Mouse (Mus musculus) urinary bladder, postnatal 25 days (tissue): ENCODE data around the gene Vsig1.

Experiments used
- DNase-seq: peaks from one replicate; pipeline ENCODE4 v3.0.0; 2022; ENCODE audit warnings: low spot score

Gene Vsig1

DNA sequence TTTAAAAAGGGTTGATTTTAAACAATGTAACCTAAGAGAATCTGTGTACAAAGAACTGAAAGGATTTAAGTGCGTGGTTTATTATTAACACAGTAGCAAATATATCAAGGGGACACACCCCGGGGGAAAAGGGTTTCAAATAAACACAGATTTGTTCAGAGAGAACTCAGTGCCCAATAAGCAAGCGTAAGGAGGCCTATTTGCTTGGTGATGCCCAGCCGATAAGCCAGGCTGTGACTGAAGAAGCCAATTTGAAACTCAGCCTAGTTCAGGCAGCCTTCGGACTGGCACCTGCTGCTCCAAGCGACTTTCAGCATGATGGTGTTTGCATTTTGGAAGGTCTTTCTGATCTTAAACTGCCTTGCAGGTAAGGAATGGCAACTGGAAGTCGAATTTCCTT is at the start of gene Vsig1:
Vsig1 (plus strand) TSS at position 249 of the 400 bp plus-strand sequence.
- DNase-seq, result no peak

DNA sequence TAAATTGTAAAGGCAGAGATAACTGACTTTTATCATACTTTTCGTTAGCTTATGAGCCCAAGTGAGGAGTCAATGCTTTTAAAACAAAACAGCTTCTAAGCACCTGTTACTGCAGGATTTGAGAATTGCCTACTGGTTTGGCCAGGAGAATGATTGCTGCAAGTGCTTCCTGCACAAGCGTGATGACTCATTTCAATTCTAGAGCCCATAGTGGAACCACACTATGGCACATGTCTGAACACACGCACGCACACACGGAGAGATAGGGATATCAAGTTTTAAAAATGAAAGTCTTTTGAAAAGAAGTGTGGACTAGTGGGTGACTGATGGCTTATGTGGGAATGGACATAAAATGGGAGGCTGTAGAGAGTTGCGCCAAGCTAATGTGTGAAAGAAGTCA is 44.6 kb upstream of the Vsig1 start:
- no peak for DNase-seq

DNA sequence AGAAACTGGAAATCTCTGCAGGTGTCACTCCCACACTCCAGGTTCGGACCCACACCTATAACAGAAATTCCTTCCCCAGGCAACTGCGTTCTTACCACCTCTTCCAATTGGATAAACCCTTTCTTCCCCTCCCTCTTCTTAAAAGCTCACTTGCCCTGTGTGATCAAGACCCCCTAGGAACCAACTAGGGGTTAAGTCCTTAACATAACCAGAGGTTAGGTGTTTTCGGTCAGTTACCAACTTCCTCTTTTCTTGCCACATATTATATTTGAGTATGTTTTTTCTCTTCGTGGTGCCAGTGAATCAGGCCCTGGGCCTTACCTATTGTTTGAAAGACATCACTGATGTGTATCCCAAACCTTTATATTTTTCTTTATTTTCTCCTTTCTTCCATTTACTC is 44.0 kb upstream of the Vsig1 start:
- no peak for DNase-seq

DNA sequence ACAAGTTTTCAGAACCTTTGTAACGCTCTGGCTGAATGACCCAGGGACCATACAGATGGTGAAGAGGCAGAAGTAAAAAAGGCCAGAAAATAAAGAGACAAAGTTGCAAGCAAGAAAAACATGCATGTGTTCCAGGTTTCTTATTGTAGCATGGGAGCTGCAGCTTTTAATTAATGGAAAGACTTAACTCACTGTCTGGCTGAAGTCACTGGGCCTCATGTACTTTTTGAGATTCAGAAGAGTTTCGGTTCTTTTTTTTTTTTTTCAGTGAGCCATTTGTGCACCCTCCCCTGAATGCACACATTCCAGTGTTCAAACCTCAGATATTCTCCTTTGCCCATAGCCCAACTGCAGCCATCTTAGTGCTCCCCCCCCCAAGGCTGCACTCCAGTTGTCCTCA is 20.2 kb upstream of the Vsig1 start:
- no peak for DNase-seq

DNA sequence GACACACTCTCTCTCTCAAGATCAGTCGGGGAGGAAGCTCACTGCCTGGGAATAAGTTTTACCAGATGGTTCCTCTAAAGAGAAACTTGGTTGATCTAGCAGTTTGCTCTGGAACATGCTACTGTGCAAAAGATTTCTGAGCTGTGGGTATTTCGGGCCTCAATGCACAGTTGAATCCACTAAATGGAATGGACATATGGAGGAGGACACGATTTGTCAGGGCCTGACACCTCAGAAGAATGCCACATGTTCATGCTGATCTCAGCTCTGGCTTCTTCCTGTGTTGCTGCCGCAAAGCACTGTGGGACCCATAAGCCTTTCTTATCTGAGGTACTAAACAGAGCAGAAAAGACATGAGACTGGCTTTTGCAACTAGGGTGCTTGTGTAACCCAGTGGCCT is 15.6 kb upstream of the Vsig1 start:
- DNase-seq, result no peak

DNA sequence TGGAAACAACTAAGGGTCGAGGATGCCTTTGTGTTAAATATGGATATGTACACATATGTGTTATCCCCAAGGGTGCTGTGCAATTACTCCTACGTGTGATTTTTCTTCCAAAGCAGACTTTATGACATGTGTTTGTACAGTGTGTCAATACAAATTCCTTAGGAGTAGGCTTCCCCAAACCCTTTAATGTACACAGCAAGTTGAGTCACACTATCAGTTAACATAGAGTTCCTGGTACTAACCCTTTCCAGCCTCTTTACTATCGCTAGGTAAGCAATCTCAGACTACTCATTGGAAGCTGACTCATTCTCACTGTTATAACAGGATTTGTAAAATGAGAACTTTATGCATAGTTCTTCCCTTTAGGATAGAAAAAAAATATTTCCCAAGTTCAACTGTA is 3.9 kb upstream of the Vsig1 start:
- DNase-seq, result no peak

DNA sequence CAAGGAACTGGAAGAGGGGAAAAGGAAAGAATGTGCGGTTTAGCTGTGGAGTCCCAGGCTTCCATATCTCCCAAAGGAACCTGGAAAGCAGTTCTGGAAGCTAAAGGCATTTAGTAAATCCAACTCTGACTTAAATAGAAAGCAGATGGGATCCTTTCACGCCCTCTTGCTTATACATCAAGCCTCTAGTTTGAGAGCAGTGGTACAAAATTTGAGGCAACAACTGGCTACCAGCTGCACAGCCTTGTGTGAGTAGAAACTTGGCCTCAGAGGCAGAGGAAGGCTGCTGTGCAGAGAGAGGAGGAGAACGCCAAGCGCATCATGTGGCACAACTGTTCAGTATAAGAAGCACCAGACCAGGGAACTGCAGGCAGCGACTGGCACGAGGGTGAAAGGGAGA is 13.9 kb downstream of the Vsig1 start:
- no peak for DNase-seq

DNA sequence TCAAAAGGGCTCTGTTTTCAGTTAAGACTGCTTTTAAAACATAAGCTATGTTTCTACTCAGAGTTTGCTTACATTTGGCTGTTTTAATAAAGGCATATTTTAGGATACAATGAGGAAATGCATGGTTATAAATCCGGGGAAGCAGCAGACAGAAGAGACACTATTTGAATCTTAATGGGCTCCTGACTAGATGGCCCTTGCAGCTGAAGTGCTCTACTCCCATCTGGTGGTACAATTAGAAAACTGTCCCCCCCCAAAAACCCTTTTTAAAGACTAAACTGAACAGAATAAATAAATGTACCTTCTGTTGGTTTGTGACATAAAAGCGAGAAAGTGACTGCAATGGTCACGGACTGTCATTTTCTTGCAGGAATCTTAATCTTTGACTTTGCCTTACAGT is 24.7 kb downstream of the Vsig1 start:
- no peak for DNase-seq

DNA sequence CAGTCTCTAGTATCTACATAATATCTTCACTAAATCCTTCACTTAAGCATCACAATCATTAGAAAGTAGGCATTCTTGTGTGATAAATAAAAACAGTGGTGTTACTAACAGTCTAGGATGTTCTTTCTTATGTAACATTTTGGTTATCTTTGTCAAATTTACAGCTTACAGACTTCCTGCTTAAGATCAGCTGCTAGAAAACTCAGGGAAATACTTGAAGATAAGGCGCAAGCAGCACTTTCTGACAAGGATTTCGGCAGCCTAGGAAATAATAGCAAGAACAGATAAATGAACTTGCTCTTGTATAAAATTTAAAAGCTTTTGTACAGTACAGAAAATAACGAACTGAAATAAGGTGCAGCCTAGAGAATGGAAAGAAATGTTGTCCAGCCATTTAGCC is 25.9 kb downstream of the Vsig1 start:
- DNase-seq, result no peak

DNA sequence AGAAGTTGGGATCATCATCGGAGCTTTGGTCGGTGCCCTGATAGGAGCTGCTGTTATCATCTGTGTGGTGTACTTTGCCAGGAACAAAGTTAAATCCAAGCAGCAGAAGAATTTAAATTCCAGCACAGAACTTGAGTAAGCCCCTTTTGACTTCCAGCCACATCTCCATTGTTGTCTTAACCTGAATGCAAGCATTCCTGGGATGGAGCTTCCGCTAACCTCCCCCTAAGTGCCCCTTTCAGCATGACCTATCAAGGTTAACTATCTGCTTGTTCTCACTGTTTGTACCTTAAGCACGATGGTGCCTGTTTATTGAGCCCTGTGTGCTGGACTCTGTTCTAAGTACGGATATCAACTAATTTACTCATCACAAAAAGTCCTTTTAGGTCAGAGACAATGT is 28.9 kb downstream of the Vsig1 start:
- DNase-seq, result no peak

DNA sequence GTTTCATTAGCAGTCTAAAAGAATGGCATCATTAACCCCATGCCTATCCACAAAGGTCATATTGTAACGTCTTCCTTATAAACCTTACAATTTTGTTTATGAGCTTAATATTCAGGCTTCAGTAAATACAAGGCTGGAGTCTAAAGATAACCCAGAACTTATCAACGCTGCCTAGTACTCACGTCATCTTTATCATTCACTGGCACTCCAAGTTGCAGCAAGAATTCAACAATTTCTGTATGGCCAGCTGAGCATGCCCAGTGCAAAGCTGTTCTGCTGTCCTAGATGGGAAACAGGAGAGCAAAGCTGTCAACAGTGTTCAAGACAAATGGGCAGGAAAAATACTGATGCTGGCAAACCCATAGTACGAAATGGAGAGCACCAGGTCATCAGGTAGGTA is 46.2 kb downstream of the Vsig1 start:
- no peak for DNase-seq

DNA sequence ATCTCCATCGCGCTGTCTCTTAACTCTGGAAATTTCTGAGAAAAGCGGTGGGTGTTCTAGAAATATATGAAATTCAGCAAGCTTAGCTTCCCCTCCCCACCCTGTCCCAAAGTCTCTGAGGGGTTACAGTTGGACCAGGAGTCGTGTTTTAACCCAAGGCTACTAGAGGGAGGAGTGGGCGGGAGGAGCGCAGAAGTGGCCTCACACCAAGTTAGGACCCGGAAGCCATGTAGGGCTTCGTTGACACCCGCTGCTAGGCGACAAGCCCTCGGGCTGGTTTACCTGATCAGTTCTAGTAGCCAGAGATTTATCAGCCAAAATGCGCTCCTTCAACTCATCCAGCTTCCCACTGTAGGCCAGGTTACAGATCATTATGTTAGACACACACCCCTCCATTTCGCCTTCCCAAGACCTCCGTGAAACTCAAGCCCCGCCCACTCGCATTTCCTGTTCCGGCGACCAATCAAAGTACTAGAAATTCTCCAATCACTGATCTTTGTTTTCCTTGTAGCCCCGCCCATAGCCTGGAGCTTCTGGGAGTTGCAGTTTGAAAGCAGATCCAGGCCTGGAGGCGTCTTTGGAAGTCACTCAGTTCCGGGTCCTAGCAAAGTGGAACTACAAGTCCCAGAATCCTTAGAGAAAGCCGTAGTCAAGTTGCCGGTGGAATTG is 49.0 kb downstream of the Vsig1 start, which contains the start of the genes Psmd10 and Atg4a:
Psmd10 (minus strand) TSS at position 457 of the 669 bp plus-strand sequence.
Atg4a (plus strand) TSS at position 636 of the 669 bp plus-strand sequence.
- DNase-seq, result peak; percentile 72

DNA sequence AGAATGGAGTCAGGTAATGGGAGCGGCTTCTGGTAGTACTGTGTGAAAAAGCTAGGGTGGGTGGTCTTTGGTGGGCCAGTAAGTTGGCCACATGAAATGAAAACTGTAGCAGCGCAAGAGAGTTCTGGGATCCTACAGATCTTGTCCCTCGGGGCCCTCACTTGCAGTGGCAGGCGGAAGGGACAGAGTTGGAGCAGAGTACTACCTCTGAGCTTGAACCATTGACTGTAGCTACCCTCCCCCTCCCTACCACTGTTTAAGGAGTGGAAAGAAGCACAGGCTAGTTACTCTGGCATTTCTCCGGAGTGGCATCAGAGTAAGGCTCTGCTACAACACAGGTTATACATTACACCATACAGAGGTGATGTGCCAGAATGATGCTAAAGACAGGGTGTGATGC is 49.6 kb downstream of the Vsig1 start:
- DNase-seq, result no peak

DNA sequence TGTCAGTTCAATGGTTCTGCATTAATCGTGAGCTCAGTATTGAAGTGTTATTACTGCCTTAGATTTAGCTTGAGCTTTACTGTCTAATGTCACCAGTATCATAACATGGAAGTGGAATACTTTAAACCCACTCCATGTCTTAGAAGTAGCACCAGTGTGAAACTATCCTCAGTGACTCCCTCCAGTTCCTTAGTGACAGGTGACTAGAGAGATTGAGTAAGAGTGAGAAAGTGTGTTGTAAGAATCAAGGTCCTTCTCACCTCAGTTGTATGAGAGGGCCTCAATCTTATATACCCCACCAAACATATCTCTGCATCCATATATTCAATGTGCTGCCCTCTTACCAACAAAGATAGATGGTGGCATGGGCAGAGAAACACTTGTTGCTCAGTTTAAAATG is 71.5 kb downstream of the Vsig1 start:
- DNase-seq, result no peak

DNA sequence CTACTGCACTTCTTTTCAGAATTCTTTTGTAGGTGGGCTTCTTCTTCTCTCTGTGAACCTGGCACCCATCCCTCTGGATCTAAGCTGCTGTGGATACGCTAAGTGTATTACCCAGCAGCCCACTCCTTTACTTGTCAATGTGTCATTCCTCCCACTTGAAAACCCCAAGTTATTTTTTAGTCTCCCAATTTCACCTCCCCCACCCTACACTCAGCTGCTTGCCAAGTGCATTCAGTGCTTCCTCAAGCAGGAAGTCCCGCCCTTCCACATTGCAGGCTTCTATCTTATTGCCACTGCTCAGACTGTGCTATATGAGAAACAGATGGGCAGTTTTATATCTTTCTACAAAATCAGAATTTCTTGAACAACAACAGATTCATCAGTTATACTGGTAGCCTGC is 72.1 kb downstream of the Vsig1 start:
- DNase-seq, result no peak

DNA sequence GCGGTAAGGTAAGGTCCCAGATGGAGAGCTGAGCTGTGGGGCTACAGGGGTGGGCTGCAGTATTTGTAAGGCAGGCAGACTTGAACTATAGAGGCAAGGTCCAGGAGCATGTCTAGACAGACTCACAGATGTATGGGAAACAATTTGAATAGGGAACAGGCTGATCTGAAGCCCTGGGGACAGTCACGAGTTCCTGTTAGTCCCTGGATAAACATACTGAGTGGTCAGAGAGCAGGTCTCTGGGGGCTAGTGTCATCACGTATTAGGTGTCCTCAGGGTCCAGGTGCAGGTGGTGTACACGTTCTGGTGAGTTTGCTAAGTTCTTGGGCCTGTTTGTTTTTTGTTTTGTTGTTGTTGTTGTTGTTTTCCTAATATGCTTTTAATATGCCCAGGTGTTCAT is 72.8 kb downstream of the Vsig1 start:
- no peak for DNase-seq

DNA sequence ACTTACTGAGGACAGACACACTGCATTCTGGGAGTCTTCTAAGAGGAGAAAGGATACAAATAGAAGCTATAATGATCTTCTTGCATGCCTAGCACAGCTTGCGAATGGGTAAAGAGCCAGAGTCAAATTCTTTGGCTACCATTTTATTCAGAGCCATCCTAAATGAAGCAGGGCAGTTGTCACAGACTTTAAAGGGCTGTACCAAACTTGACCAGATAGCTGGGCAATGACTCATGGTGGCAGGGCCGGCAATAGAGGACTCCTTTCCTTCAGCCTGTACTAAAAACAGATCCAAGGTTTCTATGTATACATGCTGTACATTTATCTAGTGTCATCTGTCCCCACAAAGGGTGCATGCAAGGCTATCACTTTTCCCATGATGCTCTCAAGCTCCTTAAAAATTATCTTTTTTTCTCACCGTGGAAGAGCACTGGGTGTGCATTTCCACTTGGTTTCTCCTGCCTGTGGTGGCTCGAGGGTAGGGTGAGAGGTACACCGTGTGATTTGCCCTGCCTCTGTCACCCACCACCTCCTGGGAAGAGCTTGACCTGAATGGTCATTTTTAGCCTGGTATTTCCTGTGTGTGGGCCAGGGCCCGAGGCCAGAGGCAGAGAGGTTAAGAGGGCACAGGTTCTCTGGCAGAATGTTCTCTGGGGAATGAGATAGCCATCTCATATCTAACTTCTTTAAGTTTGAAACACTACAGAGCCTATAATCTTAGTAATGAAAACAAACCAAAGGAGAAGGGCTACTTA is 76.0 kb downstream of the Vsig1 start:
- DNase-seq, result no peak

DNA sequence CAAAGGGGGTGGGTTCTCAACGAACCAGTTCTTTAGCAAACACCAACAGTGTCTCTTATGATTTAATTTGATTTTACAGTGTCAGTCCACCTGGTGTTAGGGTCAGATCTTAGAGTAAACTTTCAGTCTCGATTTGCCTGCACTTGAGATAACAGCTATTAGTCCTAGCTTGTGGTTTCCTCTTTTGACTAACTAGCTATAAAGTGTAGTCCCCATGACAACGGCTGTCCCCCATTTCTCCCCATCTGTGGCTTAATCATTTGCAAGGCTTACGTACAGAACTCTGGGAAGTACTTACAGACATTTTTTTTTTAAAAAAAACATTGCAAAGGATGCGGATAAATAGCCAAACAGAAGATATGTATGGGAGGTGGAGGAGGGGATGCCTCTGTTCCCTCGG is 77.4 kb downstream of the Vsig1 start:
- no peak for DNase-seq

DNA sequence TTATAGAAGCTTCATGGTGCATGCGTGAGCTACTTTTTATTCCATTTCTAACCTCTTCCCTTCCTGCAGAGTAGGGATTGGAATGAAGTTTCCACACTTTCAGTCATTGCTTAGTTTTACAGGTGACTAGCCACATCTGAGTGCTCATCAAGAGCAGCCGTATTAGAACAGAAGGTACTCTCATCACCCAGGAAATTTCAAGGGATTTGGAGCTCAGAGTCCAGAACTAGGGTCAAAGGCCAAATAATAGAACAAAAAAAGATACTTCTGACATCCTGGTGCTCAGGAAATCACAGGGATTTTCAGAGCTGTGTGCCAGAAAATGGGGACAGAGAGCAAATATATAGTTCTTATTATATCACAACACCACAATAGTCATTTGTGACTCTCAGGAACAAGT is 77.8 kb downstream of the Vsig1 start:
- DNase-seq, result no peak
